Mouse (Mus musculus): ENCODE data around the gene Defb11. TPM values are rescaled to one million over a fixed set of nuclear protein-coding genes. Genes with fewer than 3 reads are reported as not detected.

Gene Defb11
- polyA plus RNA-seq, 1 experiment = not detected

Other genes with a start within 250 kb of the Defb11 start
- not detected in 2 replicates for gene Defa34, start 240.6 kb downstream of the Defb11 start, polyA plus RNA-seq (2012; ENCODE audit: insufficient read depth, insufficient read length, low replicate concordance, missing spikeins)
- not detected in 2 replicates for gene AY761184, start 202.8 kb downstream of the Defb11 start, polyA plus RNA-seq (2012; ENCODE audit: insufficient read depth, insufficient read length, low replicate concordance, missing spikeins)
- gene Defa24, start 171.9 kb downstream of the Defb11 start, polyA plus RNA-seq (2012; ENCODE audit: insufficient read depth, insufficient read length, low replicate concordance, missing spikeins) = not detected in 2 replicates
- gene Defb50, start 82.9 kb downstream of the Defb11 start, polyA plus RNA-seq (2012; ENCODE audit: insufficient read depth, insufficient read length, low replicate concordance, missing spikeins) = not detected in 2 replicates
- not detected in 2 replicates for gene Defb2, start 66.5 kb downstream of the Defb11 start, polyA plus RNA-seq (2012; ENCODE audit: insufficient read depth, insufficient read length, low replicate concordance, missing spikeins)
- gene Defb10, start 47.5 kb downstream of the Defb11 start, polyA plus RNA-seq (2012; ENCODE audit: insufficient read depth, insufficient read length, low replicate concordance, missing spikeins) = not detected in 2 replicates
- gene Defb9, start 21.0 kb downstream of the Defb11 start, polyA plus RNA-seq (2012; ENCODE audit: insufficient read depth, insufficient read length, low replicate concordance, missing spikeins) = not detected in 2 replicates
- gene Defb15, start 26.3 kb upstream of the Defb11 start, polyA plus RNA-seq (2012; ENCODE audit: insufficient read depth, insufficient read length, low replicate concordance, missing spikeins) = not detected in 2 replicates
- gene Defb35, start 31.9 kb upstream of the Defb11 start, polyA plus RNA-seq (2012; ENCODE audit: insufficient read depth, insufficient read length, low replicate concordance, missing spikeins) = not detected in 2 replicates
- not detected in 2 replicates for gene Defb13, start 40.4 kb upstream of the Defb11 start, polyA plus RNA-seq (2012; ENCODE audit: insufficient read depth, insufficient read length, low replicate concordance, missing spikeins)
- gene Fam90a1a, start 52.3 kb upstream of the Defb11 start, polyA plus RNA-seq (2012; ENCODE audit: insufficient read depth, insufficient read length, low replicate concordance, missing spikeins) = not detected in 2 replicates
- not detected in 2 replicates for gene Ccdc70, start 63.4 kb upstream of the Defb11 start, polyA plus RNA-seq (2012; ENCODE audit: insufficient read depth, insufficient read length, low replicate concordance, missing spikeins)
- gene Atp7b, start 153.9 kb upstream of the Defb11 start, polyA plus RNA-seq (2012; ENCODE audit: insufficient read depth, insufficient read length, low replicate concordance, missing spikeins) = not detected in 2 replicates
- not detected in 2 replicates for gene Alg11, start 154.3 kb upstream of the Defb11 start, polyA plus RNA-seq (2012; ENCODE audit: insufficient read depth, insufficient read length, low replicate concordance, missing spikeins)
- gene Nek5, start 218.6 kb upstream of the Defb11 start, polyA plus RNA-seq (2012; ENCODE audit: insufficient read depth, insufficient read length, low replicate concordance, missing spikeins) = not detected in 2 replicates